Mouse (Mus musculus): ENCODE measurements at regions not wholly inside any gene's neighbourhood (a gene's known extent, or its start where the extent isn't known, plus 50 kb on each side); places are given as distances from the start of the nearest gene placed in this dataset.

DNA sequence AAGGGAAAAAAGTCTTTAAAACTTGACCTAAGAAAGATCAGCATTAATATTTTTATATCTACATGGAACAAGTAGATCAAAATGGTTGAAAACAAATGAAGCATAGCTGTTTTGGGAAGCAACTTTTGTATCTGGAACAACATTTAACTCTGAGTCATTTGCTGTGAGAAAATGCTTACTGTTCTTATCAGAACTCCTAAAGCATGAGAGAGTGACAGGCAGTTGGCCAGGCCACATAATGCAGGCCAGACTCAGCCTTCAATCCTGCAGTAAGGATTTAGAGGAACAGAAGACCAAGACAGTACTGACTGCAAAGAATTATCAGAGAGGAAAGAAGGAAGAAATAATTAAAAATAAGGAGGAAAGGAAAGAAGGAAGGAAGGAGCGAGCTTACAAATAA lies 275.8 kb downstream of the Gm11361 start:
- TF ChIP-seq CTCF (IDR thresholded peaks at IDR 0.05; ENCODE audit: low read depth) (no peak), EP300 (IDR thresholded peaks at IDR 0.05; ENCODE audit: low read depth) (no peak)
